Mouse (Mus musculus): ENCODE measurements around the gene Dip2c.

DNA sequence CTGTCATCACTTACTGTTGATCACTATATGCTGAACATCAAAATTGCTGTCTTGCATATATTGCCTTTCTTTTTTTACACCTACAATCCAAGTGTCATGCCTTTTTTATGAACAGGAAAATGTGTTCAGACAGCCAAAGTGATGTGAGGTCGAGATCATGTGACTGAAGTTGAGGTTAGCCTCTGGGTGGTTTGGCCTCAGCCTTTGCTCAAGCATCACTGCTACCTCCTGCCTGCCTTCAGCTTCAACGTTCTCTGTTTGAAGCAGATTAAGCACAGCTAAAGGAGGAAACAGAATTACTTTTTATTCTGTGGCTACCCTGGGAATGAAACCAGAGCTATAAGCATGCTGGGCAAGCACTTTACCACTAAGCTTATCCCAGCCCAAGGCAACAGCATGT, 13.6 kb downstream of the Dip2c start:
- TF ChIP-seq GATA1 (IDR thresholded peaks at IDR 0.05; ENCODE audit: borderline replicate concordance, low read length) = no peak
- TF ChIP-seq CTCF (IDR thresholded peaks at IDR 0.05; ENCODE audit: low read depth, low read length) = no peak
- no peak for TF ChIP-seq TAL1 (conservative IDR thresholded peaks at IDR 0.05; ENCODE audit: low read depth, low read length)
- no peak for TF ChIP-seq POLR2AphosphoS5 (IDR thresholded peaks at IDR 0.05; ENCODE audit: insufficient replicate concordance, low read depth, low read length)
